Mouse (Mus musculus) layer of hippocampus, adult 9-11 months (tissue): ENCODE measurements around the gene Pld4.

Experiments
- DNase-seq: peaks from one replicate; pipeline ENCODE4 v3.0.0; 2022

Pld4 gene

DNA sequence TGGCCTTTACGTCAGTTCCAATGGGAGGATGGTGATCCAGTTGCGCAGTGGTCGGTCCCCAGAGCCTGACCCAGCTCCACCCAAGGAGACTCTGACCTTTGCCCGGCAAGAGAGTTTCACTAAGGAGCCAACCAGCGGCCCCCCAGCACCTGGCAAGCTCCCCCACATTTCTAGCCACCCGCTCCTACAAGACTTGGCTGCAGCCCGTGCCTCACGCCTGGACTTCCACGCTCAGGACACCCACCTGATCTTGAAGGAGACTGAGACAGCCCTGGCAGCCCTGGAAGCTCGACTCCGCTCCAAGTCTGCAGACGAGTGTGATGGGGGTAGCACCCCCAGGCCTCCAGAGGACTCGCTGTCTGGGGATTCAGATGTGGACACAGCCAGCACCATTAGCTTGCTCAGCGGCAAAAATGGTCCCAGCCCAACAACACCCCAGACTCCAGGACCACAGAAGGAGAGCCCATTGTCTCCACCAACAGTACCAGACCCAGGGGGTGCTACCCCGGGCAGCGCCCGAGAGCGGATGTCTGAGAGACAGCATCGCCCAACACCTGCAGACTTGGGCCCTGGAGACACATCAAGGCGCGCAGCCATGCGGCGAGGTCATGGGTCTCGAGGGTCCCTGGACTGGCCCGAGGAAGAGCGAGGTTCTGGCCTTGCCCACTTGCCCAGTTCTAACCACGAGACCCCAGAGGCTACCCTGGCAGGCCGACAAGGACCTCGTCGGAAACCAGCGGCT, 22.0 kb upstream of the Pld4 start:
- no peak for DNase-seq

DNA sequence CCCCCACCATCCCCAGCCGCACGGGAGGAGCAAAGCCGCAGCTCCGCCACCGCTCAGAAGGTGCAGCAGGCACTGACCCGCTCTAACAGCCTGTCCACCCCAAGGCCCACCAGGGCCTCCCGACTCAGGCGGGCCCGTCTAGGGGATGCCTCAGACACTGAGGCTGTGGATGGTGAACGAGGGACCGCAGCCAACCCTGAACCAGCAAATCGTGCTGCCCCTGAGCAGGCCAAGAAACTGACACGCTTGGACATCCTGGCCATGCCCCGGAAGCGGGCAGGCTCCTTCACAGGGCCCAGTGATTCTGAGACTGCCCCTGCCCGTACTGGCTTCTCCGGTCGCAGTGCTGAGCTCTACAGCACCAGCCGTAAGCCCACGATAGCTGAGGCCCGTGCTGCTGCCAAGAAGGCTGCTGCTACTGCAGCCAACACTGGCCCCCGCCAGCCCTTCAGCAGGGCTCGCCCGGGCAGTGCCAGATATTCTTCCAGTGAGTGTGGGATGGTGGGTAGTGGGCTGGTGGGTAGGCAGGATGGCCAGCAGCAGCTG, 21.4 kb upstream of the Pld4 start:
- DNase-seq = no peak

GRCm38 (mm10) chr12:112742768-112743167, 17.7 kb upstream of the Pld4 start:
- DNase-seq = no peak

DNA sequence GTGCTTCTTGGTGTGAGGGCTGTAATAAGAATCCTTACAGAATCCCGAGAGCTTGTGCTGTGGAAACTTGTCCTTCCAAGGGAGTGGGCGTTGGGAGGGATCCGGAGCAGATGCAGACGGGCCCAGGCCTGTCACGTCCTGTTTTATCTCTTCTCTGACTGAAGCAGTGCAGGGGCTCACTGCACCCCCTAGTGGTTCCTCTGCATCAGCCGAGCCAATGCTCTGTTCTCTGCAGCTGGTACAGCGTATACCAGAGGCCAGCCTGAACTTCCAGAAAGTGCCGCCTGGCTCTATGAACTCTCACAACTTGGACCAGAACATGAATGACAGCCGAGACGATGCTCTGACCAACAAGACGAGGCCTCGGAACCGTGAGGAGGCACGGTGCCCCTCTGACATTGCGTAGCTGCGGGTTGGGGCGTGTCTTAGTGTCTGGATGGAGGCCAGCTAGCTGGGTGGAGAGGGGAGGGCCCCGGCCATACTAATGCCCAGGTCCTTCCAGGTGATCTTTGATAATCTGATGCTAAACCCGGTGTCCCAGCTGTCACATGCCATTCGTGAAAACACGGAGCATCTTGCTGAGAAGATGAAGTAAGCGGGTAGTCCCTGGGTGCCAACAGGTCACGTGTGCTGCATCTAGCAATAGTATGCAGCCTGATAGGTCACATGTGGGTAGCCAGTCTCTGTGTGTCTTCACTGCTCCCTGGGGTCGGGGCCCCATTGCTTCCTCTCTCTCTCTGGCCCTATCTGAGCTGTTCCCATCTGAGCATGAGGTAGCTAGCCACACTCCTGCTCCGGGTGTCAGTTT, 17.1 kb upstream of the Pld4 start:
- DNase-seq = peak; percentile 89

GRCm38 (mm10) chr12:112744211-112744610, 16.2 kb upstream of the Pld4 start:
- no peak for DNase-seq

DNA sequence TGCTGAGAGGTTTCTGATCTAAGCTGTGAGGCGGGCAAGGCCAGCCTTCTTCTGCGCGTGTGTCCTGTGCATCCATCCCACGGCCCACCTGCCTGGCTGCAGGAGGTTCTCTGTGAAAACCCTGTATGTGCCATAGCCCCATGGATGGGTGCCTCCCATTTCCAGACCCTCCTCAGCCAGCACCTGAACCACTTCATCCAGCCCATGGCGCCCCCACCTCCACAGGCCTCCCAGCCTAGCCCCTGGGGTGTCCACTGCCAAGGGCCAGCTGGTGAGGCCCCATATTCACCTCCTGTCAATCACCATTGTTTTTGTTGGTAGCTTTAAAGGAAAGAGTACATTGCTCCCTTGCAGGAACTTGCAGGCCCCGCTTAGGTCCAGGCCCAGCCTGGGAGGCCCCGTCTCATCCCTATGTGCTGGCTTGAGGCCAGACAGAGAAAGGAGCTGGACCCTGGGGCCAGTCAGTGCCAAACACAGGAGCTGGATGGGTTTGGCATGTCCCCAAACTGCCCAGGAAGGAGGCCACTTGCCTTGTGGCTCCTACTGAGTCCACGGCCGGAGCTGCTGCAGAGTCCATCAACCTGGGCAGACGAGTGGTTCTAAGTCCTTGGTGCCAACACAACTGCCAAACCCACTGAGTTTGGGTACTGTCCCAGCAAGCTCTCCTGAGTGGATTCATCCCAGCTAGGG, 15.4 kb upstream of the Pld4 start:
- DNase-seq = no peak

DNA sequence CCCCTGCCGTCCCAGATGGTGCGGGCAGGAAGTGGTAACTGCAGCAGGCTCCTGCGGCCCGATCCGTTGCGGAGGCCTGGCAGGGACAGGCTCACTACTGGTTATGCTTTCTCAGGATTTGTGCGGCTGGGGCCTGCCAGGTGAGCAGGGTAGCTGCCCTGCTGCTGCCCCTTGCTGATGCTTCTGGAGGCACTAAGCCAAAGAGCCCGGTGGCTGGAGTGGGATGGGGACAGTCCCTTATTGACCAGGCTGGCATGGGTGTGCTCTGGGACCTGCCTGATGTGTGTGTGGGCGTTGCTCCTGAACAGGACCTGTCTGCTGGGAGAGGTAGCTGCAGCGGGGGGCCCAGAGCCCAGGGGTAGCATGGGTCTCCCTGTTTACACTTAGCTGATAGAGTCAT, 14.7 kb upstream of the Pld4 start:
- no peak for DNase-seq

- DNase-seq = no peak
Measured at GRCm38 (mm10) chr12:112746461-112746807, 14.0 kb upstream of the Pld4 start.

DNA sequence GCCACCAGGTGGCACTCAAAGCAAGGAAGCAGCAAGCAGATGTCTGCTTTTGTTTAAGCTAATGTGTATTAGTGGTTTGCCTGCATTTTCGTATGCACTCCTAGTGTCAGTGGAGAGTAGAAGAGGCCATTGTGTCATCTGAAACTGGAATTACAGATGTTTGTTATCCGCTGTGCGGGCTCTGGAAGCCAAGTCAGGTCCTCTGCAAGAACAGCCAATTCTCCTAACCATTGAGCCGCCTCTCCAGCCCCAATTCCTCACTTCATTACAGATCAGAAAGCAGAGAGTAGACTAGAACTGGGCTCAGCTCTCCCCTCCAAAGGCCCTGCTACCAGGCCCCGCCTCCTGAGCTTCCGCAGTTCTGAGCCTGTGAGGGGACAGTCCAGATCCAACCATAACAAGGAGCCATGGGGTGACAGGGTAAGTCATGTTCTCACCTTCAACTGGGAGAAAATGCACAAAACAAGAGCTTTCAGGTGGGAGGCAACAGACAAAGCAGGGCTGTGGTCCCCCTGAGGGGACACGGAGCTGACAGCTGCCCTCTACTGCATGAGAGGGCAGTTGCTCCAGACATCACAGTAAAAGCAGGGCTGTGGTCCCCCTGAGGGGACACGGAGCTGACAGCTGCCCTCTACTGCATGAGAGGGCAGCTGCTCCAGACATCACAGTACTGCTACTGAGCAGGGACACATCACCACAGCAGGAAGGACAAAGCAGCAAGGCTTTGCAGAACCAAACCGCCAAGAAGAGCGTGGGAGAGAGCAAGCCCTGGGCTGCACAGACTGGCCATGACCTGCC, 13.4 kb upstream of the Pld4 start:
- no peak for DNase-seq

GRCm38 (mm10) chr12:112747606-112747970, 12.9 kb upstream of the Pld4 start:
- no peak for DNase-seq

- no peak for DNase-seq
Measured at GRCm38 (mm10) chr12:112750976-112751375, 9.5 kb upstream of the Pld4 start.

DNA sequence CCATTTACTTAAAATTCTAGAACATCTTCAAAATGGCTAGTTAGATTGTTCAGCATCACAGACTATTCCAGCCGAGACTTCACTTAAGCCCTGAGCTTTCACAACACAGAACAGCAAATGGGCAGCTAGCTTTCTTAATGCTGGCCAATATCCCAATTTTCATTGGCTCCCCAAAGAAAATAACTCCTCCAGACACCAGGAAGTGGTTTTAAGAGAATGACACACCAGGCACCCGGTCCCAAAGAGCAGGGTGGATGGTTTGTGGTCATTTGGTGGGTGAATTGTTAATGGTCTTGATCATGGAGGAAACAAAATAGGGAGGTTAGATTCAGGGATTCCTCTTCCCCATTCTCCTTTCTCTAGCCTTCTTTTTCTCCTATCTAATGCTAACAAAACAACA, 8.1 kb upstream of the Pld4 start:
- DNase-seq = no peak

- no peak for DNase-seq
Measured at GRCm38 (mm10) chr12:112755900-112756299, 4.6 kb upstream of the Pld4 start.

DNA sequence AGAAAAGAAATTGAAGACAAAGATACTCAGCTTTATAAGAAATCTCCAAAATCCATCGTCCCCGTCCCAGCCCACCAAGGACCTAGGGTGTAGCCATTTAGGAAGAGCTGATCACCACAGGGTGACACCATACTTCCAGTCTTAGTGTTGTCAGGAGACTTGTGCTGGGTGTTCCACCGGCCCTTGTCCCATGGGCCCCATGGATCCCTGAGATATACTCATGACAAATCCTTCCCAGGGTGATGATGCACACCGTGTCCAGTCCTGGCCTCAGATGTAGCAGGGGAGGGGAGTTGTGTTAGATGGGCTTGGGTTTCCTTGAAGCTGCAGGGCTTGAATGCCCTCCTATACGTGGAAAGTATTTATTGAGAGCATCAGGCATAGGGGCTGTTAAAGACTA, 2.6 kb upstream of the Pld4 start:
- DNase-seq = no peak

DNA sequence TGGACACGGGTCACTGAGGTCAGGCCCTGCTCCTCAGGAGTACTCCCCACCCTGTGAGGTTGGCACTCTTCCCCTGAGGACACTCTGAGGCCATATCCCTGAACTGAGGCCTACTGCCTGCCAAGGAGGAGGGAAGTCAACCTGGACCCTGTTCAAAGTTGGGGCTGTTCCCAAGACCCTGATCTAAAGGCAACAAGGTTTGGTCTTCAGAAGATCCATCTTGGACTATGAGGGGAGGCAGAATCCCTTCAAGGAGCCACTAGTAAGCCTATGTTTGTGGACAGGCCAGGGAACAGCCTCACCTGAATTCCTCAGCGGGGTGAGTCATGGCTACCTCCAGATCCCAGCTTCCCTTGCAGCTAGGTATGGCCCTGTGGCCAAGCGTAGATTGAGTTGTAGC, 984 bp upstream of the Pld4 start:
- no peak for DNase-seq

GRCm38 (mm10) chr12:112761411-112761810, 956 bp downstream of the Pld4 start:
- DNase-seq = no peak

GRCm38 (mm10) chr12:112762018-112762417, 1.6 kb downstream of the Pld4 start:
- DNase-seq = peak; percentile 76

DNA sequence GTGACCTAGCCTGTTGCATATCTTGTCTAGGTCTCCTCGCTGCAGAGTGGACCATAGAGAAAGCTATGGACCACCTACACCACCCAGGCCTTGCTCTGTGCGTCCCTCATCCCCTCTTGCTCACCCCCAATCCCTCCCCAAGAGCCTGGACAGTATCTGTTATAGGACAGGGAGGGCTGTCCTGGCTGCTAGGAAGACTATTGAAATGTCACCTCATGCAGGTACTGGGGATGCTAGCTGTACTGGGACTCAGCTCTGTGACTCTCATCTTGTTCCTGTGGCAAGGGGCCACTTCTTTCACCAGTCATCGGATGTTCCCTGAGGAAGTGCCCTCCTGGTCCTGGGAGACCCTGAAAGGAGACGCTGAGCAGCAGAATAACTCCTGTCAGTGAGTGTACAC, 2.7 kb downstream of the Pld4 start:
- DNase-seq = no peak

DNA sequence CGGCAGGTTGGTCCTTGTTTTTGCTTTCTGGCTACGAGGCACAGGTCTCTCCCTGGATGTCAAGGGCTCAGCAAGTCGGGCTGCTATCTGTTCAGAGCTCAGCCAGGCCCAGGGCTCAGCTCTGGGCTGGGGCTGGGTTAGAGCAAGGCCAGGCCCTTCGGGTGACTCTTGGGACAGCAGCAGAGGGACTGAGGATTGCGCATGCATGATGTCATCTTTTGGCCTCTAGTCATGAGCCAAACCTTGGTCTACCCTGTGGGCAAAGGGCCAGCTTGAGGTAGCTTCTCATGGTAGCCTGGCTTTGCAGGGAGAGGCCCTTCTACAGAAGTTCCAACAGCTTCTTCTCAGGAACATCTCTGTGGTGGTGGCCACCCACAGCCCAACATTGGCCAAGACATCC, 3.7 kb downstream of the Pld4 start:
- DNase-seq = no peak

DNA sequence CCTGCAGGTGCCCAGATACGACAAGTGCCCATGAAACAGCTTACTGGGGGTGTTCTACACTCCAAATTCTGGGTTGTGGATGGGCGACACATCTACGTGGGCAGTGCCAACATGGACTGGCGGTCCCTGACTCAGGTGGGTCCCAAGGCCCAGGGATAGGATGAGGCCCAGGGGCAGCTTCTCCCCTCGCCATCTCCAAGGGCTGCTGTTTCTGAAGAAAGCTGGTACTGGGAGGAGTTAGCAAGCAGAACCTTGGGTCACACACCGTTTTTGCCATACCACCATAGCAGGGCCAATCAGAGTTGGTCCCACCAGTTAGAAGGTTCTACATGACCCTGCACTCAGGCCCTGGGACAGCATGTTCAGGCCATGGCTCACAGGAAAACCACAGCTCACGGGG, 4.5 kb downstream of the Pld4 start:
- DNase-seq = no peak

GRCm38 (mm10) chr12:112766586-112766985, 6.1 kb downstream of the Pld4 start:
- DNase-seq = no peak

GRCm38 (mm10) chr12:112767036-112767890, 6.8 kb downstream of the Pld4 start:
- DNase-seq = peak; percentile 47
